Mouse (Mus musculus): ENCODE data around the gene St3gal3. TPM values are rescaled to one million over a fixed set of nuclear protein-coding genes. Genes with fewer than 3 reads are reported as not detected.

The St3gal3 gene
- polyA plus RNA-seq (2016; fragmentation: Nextera tagmentation; extraction: Ambion mirVana): 6.2 and 10.8 TPM in 2 replicates

GRCm38 (mm10) chr4:118134485-118135365 is at the start of gene St3gal3:
TSS of gene St3gal3 (minus strand) at chr4:118134914.
- Histone ChIP-seq H3K27me3 (ENCODE audit: insufficient read depth, poor library complexity, severe bottlenecking) (no peaks in the 10 kb centered on the region), H3K4me3 (peak within 1 kb of the TSS; percentile 98), H3K36me3 (peaks cover 34% of the 10 kb centered on the region), H3K9me3 (no peaks in the 10 kb centered on the region), H3K4me1 (replicated peaks) (peaks cover 33% of the 10 kb centered on the region), H3K27ac (peak within 1 kb of the TSS; percentile 96)
- DNase-seq (ENCODE audit: low spot score): peak; percentile 97
- WGBS: under 1% methylated on average over 84 of the region's 84 CpGs

DNA sequence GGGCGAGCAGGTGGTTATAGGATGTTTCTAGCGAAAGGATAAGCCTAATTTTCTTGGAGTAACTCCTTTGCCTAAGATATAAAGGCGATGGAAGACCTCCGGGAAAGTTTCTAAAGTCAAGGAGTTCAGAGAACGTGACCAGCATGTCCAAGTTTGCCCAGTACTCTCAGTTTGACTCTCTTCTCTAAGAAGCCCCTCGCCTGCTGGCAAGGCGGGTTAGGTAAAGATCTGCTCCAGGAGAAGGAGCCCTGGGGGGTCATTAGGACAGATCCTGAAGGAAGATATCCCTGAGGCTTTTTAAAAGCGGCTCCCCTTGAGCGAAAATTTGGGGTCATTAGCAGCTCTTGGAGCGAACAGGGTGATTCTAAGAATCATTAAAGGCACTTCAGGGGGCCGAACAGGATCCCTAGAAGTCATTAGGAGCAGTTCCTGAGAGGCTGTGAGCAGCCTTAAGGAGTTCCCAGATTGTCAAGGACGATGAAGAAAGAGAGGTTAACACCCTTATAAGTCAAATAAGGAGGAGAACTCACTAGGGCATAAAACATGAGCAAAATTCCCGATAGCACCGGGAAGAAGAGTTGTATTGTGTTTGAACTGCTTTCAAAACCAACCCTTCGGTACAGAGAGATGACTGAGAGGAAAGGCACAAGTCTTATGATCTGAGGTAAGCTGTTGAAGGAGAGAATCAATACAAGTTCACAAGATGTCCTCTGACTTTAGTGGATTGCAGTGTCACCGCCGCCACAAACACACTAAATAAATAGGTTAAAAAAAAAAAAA is 45.8 kb upstream of the St3gal3 start:
- no peaks in the 10 kb centered on the region for H3K9me3 ChIP-seq
- H3K4me3 ChIP-seq: peak overlapping the region; percentile 83
- no peak for DNase-seq (ENCODE audit: low spot score)
- peaks cover 19% of the 10 kb centered on the region for H3K36me3 ChIP-seq
- H3K4me1 ChIP-seq (replicated peaks): peaks cover 14% of the 10 kb centered on the region
- 17% methylated on average over 17 of the region's 17 CpGs for WGBS
- peak overlapping the region; percentile 96 for H3K27ac ChIP-seq
- no peaks in the 10 kb centered on the region for H3K27me3 ChIP-seq (ENCODE audit: insufficient read depth, poor library complexity, severe bottlenecking)

GRCm38 (mm10) chr4:118179467-118180300 is 45.0 kb upstream of the St3gal3 start, which contains the start of gene Kdm4a:
TSS of gene Kdm4a (minus strand) at chr4:118180043.
- Histone ChIP-seq H3K4me3 (peak within 1 kb of the TSS; percentile 83), H3K36me3 (peaks cover 27% of the 10 kb centered on the region), H3K27me3 (ENCODE audit: insufficient read depth, poor library complexity, severe bottlenecking) (no peaks in the 10 kb centered on the region), H3K9me3 (no peaks in the 10 kb centered on the region), H3K4me1 (replicated peaks) (peaks cover 14% of the 10 kb centered on the region), H3K27ac (peak within 1 kb of the TSS; percentile 96)
- peak; percentile 93 for DNase-seq (ENCODE audit: low spot score)
- WGBS: under 1% methylated on average over 38 of the region's 38 CpGs

GRCm38 (mm10) chr4:118178952-118179466 is 44.3 kb upstream of the St3gal3 start:
- Histone ChIP-seq H3K4me3 (peak overlapping the region; percentile 83), H3K27ac (peak overlapping the region; percentile 96), H3K4me1 (replicated peaks) (peaks cover 14% of the 10 kb centered on the region), H3K9me3 (no peaks in the 10 kb centered on the region), H3K27me3 (ENCODE audit: insufficient read depth, poor library complexity, severe bottlenecking) (no peaks in the 10 kb centered on the region), H3K36me3 (peaks cover 34% of the 10 kb centered on the region)
- no peak for DNase-seq (ENCODE audit: low spot score)
- WGBS: 4% methylated on average over 12 of the region's 12 CpGs

DNA sequence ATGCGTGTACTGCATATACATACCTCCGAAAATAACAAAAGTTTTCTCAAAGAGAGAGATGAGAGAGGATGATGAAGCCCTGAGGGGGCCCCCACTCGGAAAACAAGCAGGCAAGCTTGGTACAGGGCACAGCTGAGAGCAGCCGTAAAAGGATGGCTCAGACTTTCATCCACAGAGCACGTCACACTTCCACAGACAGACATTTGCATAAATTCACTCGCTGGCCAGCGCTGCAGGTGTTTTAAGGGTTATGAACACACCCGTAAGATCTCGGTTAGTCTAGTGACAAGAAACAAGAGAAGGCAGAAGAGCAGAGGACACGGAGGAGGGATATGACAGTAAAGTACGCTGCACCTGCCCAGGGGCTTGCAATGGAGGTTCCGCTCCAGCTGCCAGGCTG is 37.7 kb upstream of the St3gal3 start:
- no peaks in the 10 kb centered on the region for H3K4me1 ChIP-seq (replicated peaks)
- no peak overlapping the region for H3K4me3 ChIP-seq
- 93% methylated on average over 12 of the region's 12 CpGs for WGBS
- no peaks in the 10 kb centered on the region for H3K27me3 ChIP-seq (ENCODE audit: insufficient read depth, poor library complexity, severe bottlenecking)
- no peak for DNase-seq (ENCODE audit: low spot score)
- peaks cover 98% of the 10 kb centered on the region for H3K36me3 ChIP-seq
- H3K9me3 ChIP-seq: no peaks in the 10 kb centered on the region
- no peak overlapping the region for H3K27ac ChIP-seq

DNA sequence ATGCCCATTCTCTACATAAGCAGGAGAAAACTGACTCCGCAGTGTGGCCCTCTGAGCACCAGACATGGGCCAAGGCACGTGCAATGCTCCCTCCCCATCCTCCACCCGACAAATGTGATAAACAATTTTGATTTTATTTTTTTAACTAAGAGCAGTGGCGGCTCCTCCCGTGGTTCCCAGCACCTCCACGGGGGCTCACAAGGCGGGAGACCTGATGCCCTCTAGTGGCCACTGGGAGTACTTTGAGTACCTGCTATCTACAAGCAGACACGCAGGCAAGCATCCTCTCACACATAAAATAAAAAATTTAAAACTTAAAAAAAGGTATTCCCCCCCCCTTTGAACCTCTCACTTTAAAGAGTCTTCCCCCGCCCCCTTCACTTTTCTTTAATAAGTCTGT is 36.3 kb upstream of the St3gal3 start:
- Histone ChIP-seq H3K4me1 (replicated peaks) (no peaks in the 10 kb centered on the region), H3K36me3 (peaks cover 99% of the 10 kb centered on the region), H3K27me3 (ENCODE audit: insufficient read depth, poor library complexity, severe bottlenecking) (no peaks in the 10 kb centered on the region), H3K27ac (no peak overlapping the region), H3K4me3 (no peak overlapping the region), H3K9me3 (no peaks in the 10 kb centered on the region)
- 86% methylated on average over 9 of the region's 9 CpGs for WGBS
- peak; percentile 21 for DNase-seq (ENCODE audit: low spot score)

DNA sequence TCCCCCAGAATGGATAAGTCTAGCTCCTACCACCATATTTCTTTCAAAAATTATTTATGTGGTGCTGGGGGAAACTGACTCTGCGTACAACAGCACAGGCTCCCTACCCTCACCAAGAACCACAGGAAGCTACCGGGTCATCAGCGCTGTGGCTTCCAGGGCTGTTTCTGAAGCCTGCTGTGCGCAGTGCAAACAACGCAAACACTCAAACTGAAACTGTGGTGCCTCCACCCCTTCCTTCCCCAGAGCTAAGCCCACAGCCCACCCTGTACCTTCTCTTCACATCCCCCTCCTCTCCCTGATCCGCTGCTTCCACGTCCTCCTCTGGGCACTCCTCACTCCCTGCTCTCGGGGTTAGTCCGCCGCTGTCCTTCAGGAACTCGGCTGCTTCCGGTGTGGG is 27.4 kb upstream of the St3gal3 start:
- Histone ChIP-seq H3K27ac (no peak overlapping the region), H3K36me3 (peaks cover 100% of the 10 kb centered on the region), H3K27me3 (ENCODE audit: insufficient read depth, poor library complexity, severe bottlenecking) (no peaks in the 10 kb centered on the region), H3K4me3 (no peak overlapping the region), H3K4me1 (replicated peaks) (no peaks in the 10 kb centered on the region), H3K9me3 (no peaks in the 10 kb centered on the region)
- WGBS: 94% methylated on average over 12 of the region's 12 CpGs
- DNase-seq (ENCODE audit: low spot score): no peak

GRCm38 (mm10) chr4:118157666-118158065 is 23.0 kb upstream of the St3gal3 start:
- no peak for DNase-seq (ENCODE audit: low spot score)
- WGBS: 100% methylated on average over 3 of the region's 3 CpGs
- Histone ChIP-seq H3K4me3 (no peak overlapping the region), H3K9me3 (no peaks in the 10 kb centered on the region), H3K36me3 (peaks cover 100% of the 10 kb centered on the region), H3K4me1 (replicated peaks) (no peaks in the 10 kb centered on the region), H3K27ac (no peak overlapping the region), H3K27me3 (ENCODE audit: insufficient read depth, poor library complexity, severe bottlenecking) (no peaks in the 10 kb centered on the region)

DNA sequence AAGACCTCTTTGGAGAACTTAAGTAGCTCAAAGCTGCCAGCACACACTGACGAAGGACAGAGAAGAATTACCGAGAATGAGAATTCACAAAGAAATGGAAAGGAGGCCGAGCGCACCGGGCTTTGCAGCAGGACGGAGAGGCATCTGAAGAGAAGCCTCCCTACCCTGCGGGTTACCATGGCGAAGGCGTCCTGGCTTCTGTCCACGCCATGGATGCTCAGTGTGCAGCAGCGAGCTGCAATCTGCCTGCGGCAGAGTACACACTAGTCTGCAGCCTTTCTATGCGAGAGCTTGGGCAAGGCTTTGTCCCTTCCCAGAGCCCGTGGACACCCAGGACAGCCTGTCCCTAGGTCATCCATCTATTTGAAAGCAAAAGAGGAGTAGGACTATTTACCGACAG is 21.8 kb upstream of the St3gal3 start:
- Histone ChIP-seq H3K4me3 (no peak overlapping the region), H3K4me1 (replicated peaks) (no peaks in the 10 kb centered on the region), H3K9me3 (no peaks in the 10 kb centered on the region), H3K36me3 (peaks cover 100% of the 10 kb centered on the region), H3K27ac (no peak overlapping the region), H3K27me3 (ENCODE audit: insufficient read depth, poor library complexity, severe bottlenecking) (no peaks in the 10 kb centered on the region)
- 90% methylated on average over 15 of the region's 15 CpGs for WGBS
- no peak for DNase-seq (ENCODE audit: low spot score)

GRCm38 (mm10) chr4:118154889-118155288 is 20.2 kb upstream of the St3gal3 start:
- WGBS: 92% methylated on average over 5 of the region's 5 CpGs

GRCm38 (mm10) chr4:118152020-118152785 is 17.5 kb upstream of the St3gal3 start:
- Histone ChIP-seq H3K9me3 (no peaks in the 10 kb centered on the region), H3K4me1 (replicated peaks) (no peaks in the 10 kb centered on the region), H3K4me3 (no peak overlapping the region), H3K27me3 (ENCODE audit: insufficient read depth, poor library complexity, severe bottlenecking) (no peaks in the 10 kb centered on the region), H3K36me3 (peaks cover 100% of the 10 kb centered on the region), H3K27ac (no peak overlapping the region)
- WGBS: 95% methylated on average over 17 of the region's 17 CpGs
- DNase-seq (ENCODE audit: low spot score): no peak

More at GRCm38 (mm10) chr4:118154889-118155288, 20.2 kb upstream of the St3gal3 start:
- no peak for DNase-seq (ENCODE audit: low spot score)
- no peaks in the 10 kb centered on the region for H3K9me3 ChIP-seq
- no peak overlapping the region for H3K27ac ChIP-seq
- no peaks in the 10 kb centered on the region for H3K4me1 ChIP-seq (replicated peaks)
- peaks cover 100% of the 10 kb centered on the region for H3K36me3 ChIP-seq
- no peaks in the 10 kb centered on the region for H3K27me3 ChIP-seq (ENCODE audit: insufficient read depth, poor library complexity, severe bottlenecking)
- H3K4me3 ChIP-seq: no peak overlapping the region

Measured in hindbrain, embryonic 10.5 days (tissue).